Mouse (Mus musculus): ENCODE data around the gene Ofcc1. TPM values are rescaled to one million over a fixed set of nuclear protein-coding genes. Genes with fewer than 3 reads are reported as not detected.
A peak's percentile ranks its signal among the peaks of the same experiment; 100 is the strongest.

Ofcc1 gene
- not detected in 2 replicates for total RNA-seq (2021)
- long read RNA-seq: 0 reads

DNA sequence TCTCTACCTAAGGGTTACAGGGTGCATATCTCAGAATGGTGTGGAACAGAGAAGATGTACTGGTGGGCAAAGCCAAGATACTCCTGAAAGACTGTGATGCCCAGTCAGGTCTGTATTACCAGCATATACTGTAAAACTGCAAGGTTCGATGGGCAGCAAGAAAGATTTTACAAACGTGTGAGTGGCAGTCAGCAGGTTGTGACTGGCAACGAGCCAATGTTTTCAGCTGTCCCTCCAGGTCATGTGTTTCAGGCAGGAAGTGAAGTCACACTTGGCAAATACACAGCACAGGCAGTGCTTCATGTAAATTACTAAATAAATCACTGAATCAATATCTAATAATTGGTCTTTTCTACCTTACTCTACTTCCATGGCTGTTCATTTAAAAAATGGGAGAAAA lies at the start of gene Ofcc1:
TSS of gene Ofcc1 (minus strand) at position 163 of the 400 bp plus-strand sequence.
- no peak for DNase-seq

DNA sequence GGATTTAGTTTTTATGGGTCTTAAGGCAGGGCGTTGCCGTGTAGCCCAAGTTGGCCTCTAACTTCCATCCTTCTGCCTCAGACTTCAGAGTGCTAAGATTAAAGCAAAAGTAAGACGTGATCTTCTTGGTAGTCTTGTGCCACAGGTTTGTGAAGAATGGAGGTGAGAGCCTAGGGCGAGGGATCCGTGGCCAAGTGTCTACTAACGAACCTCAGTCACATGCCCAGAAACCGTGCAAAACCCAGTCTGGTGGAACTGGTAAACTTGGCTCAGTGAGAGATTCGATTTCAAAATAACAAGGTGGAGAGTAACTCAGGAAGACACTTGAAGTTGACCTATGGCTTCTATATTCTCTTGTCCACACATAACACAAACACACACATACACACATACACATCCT lies 28.9 kb upstream of the Ofcc1 start:
- DNase-seq: no peak

DNA sequence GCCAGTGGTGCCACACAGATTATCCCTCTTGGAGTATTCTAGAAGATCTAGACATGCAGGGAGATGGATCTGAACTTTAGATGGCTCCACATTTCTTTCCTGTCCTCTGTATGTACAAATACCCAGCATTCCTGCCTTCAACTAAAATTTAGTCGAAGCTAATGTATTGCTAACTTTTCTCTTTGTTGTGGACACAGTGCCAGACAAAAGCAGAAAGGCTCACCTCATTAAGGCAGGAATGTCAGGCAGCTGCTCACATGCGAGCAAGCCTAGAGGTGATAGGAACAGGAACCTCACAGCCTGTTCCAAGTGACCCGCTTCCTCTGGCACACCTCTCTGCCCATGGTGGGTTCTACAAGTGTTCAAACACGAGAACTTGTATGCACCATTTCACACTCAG lies 26.2 kb upstream of the Ofcc1 start:
- DNase-seq: no peak

DNA sequence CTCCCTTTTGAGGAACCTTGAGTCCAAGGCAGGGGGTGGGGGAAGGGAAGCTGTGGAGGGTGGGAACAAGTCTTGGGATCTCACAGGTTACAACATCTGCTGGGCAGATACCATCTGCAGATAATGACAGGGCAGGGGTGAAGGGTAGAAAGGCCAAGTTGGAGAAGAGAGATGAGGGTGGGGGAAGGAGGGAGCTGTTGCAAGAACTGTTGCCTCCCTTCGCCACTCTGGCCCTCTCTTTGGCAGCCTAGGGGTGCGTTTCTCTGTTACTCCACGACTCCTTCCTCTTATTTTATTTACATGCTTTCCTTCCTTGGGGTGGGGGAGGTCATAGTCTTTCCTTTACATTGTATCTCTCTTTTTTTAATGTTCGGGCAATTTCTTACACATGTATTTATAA lies 23.7 kb upstream of the Ofcc1 start:
- no peak for DNase-seq

DNA sequence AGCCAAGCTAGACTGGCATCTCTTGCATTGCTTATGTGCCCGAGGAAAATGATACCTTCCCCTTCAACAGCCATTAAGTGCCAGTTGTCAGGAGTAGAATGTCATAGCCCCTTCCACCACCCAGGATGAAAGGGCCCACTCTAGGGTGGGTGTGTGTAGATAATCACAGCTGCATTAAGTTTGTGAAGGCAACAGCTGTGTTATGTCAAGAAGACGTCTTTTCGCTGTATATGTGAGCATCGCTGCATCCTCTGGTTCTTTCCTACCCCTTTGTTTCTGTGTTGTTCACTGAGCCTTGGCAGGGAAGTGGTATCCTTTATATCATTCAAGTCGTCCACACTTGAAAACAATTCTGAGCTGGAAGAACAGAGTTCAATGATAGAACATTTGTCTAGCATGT lies 15.5 kb upstream of the Ofcc1 start:
- DNase-seq: no peak

DNA sequence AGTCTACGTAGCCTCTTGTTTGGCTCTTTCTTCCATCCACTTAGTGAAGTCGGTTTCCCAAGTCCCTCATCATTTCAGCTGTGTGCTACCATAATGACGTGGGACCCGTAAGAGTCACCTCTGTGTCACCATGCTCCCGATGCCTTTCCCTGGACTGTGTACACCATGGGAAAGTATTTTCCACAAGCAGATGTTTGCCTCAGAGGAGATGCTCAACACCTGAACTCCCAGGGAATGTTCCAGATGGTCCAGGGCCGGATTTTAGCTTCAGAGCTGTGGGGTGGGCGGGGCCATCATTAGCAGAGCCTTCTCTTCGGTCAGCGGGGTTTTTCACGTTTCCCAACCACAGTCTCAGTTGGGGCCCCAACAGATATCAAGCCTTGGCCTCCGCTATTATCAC lies 5.5 kb upstream of the Ofcc1 start:
- DNase-seq: no peak

DNA sequence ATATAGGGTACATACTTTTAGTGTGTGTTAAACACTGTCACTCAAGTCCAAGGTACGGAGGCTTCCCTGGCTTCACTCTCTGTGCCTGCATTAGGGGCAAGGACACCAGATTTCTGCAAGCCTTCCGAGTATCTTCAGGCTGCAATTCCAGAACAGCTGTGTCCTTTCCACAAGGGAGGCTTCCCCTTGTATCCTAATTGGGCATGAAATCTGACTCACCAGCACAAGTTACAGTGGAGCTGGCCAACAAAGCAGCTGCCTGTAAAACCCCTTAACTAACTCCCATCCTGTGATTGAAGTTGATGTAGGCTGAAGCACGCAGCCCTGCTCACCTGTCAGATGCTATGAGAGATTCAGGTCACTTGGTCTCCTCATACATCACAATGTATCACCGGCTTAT lies 3.6 kb upstream of the Ofcc1 start:
- no peak for DNase-seq

DNA sequence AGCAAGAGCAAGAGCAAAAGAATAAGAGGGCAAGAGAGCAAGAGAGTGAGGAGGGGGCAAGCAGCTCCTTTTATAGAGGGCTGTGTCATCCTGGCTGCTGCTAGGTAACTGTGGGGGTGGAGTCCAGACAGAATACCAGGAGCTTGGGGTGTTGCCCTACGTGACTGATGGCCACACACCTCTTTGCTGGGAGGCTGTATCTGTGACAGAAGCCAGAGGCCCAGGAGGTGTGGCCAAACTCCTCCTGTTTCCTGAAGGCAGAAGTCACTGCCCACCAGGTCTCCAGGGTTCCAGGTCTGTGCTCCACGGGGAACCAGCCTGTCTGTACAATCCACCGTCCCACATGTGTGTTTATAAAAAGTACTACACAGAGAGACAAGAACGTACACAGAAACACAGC lies 558 bp downstream of the Ofcc1 start:
- DNase-seq: no peak

DNA sequence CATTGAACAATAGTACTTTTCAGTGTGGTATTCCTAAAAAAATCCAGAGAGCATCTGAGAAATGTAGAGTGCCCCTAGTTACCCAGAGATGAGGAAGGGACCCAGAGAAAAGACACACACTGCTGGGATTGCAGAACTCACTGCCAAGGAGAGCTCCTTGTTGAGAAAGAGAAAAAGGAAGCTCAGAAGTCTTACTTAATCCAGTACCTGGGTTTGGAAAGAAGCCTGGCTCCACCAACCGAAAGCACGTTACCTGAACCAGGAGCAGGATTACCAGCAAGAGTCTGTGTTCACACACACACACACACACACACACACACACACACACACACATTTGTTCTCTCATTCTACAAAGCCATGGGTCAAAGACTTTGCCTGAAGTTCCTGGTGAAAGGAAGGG lies 14.2 kb downstream of the Ofcc1 start:
- DNase-seq: no peak

DNA sequence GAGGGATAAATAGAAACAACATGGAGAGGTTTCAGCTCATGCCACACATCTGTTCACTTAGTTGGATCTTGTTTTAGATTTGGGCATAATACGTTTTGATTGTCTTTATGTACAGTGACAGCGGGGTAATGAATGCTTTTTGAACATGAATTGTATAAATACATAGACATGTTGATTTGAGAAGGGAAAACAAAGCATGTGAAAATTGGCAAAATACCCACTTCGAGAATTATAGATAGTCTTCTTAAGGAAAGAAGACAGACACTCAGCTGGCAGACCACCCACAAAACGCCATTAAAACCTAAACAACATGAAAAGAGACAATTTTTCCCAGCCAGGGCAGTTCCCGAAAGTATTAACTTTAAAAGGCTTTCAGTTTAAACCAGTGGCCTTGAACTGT lies 37.9 kb downstream of the Ofcc1 start:
- DNase-seq: no peak

DNA sequence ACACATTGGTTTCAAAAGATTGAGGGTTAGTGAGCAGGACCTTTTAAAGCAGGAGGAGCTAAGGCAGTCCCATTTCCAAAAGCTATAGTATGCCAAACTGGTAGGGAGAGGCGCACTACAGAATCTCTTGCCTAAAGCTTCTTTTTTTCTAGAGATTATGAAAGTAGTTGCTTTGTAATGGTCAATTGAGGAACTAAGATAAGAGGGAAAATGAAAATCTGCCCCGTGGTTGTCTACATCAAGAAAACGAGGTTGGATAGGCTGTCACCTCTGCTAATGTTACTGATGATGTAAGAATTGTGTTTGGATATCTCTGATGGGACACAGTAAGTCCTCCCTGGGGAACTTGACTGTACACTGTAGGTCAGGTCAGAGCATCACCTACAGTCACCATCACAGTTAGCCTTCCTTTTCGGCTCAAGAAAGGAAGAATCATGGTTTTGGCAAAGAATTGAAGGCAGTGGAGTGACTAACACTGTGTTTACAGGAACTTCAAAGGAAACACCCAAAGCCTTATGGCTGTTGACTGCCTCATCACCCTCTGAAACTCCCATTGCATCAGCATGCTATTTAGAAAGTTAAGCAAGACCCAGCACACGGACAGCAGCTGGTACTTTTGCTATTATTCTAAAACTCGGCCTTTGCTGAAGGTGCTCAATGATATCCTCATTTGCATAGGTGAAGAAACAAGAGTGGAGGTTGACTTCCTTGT lies 40.3 kb downstream of the Ofcc1 start:
- no peak for DNase-seq

DNA sequence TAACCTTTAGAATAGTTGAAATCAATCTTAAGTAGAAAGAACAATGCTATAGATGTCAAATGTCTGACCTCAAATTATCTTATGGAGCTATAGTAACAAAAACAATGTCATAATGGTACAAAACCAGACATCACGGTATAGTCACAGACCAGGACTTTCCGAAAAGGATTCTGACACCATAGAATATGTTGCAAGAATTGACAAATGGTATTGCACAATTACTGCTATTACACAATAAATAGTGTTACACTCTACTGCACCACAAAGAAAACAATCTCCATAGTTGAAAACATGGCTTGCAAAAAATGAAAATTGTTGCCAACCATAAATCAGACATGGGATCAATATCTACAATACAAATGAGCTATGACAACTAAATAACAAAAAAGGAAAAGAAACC lies 43.5 kb downstream of the Ofcc1 start:
- DNase-seq: no peak

DNA sequence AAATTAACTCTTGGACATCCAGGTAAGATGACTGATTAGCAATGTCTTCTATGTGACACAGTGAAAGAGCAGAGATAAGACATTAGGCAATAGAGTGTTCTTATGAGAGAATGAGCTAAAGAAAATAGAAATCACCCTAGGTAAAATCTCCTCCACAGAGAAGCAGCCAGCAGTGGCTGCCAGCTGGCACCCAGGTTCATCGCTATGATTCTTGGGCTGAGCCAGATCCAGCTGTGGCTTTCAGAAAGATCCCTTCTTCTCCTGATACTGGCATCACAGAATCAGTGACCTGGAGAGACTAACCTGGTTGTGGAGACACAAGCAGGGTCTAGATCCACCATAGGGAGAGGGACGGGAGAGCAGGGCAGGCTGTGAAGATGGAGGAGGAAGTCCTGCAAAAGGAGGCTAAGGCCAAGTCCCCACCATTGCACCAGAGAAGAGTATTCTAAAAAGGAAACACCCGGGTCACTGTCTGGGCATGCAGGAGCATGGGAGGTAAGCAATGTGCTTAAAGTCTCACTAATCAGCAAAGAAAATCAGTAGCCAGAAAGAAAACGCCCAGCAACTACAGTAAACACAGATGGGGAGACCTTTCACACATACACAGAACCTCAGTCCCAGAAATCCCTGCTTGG lies 46.0 kb downstream of the Ofcc1 start:
- DNase-seq: no peak

DNA sequence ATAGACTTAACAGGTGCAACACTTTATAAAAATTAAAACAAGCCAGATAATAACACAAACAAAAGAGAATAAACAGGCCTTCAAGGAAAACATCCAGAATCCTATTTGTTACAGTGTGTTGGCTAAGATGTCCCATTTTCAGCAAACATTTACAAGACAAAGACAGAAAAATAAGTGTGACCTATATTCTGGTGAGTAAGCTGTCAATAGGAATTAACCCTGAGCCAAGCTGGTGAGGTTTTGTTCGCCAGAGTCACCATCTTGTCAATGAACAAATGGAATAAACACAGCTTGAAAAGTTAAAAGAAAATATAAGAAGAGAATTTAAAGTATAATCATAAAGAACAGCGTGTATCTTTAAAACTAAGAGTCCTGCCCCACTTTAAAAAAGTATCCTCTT lies 68.4 kb downstream of the Ofcc1 start:
- DNase-seq: no peak

DNA sequence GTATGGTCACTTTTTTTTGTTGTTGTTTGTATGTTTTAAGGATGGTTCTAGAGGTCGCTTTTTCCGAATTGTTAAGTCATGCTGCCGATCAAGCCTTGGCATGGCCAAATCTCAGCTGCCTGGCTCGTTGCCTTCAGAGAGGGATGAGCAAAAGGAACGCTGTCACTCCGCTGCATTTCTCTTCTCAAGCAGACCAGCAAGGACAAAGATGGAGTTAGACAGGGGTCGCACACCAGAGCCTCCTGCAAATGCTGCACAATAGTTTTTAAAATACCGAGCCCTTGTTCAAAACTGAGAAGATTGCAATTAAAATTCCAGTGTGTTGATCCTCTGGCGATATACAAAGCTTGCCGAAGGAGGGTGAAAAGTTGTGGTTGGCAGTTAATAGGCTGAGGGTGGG lies 70.4 kb downstream of the Ofcc1 start:
- DNase-seq: no peak

DNA sequence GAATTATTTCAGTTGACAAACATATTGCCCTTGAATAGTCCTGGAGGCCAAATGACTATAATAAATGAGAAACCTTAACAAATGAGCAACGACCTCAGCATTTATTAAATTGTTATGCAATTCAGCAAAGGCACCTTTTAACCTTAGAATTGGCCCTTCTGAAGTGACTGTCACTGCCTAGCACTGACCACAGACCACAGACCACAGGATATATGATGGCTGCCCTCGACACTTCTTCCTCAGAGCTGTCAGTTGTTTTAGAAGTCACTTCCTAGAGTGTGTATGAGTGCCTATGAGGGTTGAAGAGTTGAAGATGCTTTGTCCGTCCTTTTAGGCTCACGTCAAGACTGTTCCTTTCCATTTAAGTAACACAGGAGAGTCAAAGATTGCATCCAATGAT lies 72.6 kb downstream of the Ofcc1 start:
- DNase-seq: no peak

DNA sequence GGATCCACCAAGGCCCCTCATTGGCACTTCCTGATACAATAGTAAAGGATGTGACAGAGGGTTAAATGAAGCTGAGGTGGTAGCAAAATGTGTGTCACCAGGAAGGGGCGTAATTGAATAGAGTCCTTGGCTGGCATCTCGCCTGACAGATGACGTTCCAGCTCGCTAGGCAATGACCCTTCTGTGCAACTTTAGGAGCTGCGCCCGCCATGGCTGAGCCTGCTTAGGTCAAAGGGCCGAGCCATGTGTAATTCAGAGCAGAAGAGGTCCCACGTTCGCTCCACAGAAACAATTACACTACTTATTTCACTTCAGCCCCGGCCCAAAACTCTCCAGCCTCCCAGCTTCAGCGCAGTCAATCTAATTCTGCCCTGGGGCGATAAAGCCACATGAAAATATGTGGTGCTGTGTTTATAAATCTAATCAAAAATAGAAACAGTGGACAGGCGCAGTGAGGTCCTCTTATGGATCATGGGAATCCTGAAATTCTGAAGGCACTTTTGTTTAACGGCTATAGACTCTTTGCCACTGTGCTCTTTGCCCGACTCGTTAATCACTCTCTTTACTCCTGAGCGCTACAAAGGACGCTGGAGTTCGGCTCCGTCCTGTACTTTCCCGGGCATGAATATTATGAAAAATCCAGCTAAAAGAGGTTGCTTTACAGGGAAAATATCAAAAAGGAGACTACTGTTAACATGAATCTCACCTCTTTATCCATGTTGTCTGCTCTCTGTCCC lies 73.8 kb downstream of the Ofcc1 start:
- peak; percentile 14 for DNase-seq

DNA sequence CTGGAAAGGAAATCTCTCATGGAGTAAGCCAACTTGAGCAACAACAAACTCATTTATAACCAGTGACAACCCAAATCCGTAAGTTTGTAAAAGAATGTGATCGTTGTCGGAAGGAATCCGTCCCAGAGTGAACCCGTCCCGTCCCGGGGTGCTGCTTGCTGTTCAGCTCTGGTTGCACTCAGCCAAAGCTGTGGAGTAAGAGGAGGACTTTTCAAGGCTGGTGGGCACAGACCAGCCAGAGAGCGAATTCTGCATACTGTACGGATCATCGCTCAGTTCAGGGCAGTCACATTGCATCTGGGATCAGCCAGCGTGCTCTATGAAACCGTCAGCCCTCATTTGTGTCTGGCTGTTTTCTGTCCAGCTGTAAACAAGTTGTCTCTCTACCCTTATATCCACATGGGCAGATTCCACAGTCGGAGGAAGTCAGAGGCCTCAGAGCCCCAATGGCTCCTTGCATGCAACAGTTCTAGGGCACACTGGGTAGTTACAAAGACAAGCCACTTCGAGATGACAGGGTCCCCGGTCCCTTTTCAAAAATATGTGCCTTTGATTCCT lies 75.9 kb downstream of the Ofcc1 start:
- DNase-seq: no peak

DNA sequence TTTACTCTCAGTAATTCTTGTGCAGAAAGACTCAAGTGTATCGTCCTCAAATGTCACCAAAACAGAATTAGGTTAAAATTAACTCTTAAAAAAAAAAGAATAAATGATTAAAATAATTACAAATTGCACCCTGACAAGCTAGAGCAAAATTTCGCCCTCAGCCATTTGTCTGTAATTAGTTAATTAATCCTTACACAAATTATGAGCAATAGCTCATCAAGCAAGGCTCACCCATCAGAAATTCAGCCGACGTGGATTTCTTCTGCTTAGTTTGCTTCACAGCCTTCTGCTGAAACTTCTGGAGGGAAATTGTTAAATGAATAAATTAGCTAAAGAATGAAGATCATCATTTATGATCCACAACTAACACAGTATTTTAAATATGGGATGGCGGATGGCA lies 80.6 kb downstream of the Ofcc1 start:
- no peak for DNase-seq

DNA sequence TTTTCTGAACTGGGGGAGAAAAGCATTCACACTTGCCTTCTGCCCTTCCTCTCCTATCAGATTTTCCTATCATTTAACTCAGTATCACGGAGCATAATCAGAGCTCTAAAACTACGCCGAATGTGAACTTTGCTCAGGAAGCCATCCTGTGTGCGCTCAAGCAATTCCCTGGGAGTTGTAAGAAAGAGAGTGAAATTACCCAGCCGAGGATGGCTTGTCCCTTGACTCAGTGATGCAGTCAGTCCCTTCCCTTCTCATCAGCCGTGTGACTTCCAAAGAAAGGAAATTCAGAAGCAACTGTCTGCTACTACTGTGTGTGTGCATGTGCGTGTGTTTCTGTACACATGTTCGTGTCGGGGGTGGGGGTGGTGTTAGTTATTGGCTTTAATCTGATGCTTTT lies 93.7 kb downstream of the Ofcc1 start:
- no peak for DNase-seq

DNA sequence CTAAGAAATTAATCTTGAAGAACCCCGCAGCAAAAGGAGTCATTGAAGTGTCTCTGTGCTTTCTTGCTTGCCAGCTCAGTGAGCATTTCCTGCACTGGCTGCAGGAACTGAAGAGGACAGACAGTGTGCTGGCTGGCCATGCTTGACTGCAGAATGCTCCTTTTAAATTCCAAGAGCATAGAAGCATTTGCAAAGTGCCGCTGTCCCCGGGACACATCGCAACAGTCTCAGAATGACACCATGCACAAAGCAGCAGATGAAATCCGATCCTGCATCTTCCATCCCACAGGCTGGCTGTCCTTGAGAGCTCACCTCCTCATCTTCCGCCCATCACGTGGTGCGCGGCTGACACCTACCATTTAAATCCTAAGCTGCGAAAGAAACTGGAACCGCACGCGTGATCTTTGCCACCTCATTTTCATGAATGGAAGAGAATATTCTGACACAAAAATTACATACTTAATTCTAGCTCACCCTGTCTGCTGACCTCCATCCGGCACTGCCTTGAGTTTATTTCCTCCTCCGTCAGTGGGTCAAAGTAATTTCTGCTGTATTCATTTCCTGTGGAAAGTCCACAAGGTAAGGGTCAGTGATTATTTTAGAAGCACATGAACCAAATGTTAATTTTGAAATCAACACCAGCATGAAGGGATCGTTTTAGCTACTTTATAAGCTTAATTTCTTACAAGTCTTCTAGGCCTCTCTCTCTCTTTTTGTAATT lies 98.0 kb downstream of the Ofcc1 start:
- DNase-seq: no peak

DNA sequence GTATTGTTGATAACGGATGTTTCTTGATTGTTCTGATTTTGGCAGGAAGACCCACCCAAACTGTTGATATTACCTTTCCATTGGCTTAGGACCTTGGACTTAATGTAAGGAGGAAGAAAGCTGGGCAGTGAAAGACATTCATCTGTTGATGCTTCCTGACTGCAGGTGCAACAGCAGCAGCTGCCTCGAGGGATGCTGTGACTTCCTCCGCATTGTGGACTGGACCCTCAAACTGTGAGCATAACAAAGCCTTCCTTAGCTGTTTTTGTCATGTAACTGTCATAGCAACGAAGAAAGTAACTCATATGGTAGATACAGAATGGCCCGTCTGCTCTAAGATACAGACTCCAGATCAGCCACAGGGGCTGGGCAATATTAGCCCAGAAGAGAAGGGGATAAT lies 102.5 kb downstream of the Ofcc1 start:
- no peak for DNase-seq

DNA sequence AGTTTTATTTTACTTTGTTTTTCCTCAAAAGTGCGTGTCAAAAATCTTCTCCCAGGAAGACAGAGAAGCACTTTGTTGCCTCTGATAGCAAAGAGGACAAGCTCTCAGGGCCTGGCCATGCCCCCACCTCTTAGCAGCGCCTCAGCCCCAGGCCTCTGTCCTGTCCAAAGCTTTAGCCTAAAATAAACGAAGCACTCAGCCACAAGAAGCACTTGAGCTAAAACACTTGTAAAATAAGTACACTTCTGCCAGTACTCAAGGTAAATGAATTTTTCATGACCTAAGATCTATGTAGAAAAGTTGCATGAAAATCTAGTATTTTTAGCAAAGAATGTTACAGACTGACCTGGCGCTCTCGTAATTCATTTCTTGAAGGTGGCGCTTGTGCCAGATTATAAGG lies 117.4 kb downstream of the Ofcc1 start:
- DNase-seq: no peak
